29 mouse cellular contexts compared by ENCODE assay signal in the genomic region with DNA sequence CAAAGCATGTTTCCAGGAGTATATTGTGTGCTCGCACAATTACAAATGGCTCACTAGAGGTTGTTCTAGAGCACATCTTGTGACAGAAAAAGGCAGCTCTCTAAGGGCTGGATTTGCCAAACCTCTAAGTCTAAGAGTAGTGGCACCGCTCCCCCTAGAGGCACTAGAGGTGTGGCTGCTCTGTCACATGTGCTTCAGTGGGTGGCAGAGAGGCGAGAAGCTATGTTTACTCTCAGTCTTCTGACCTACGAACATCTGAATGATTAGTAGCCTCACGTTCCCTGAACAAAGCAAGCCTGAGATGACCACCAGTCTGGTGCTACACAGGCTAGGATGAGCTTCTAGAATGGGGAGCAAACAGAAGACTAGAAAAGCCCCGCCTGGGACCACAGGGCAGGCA.
DNase-seq lines count a peak whose midpoint lies in the region; ATAC-seq and TF ChIP-seq lines count a peak whose summit lies in the region.
"Had no signal": no experiment of that assay in that cellular context is flagged by ENCODE, and none has a peak within 500 bp of the region (broad histone marks: within the 10 kb centered on the region; RNA-seq: fewer than 3 reads in every experiment).

No protein-coding gene starts in this region.

- no peak overlapping the region for H3K4me3 ChIP-seq in intestine, postnatal 0 days (ENCODE audit: low read depth, low read length)
- H3K4me3 ChIP-seq in intestine, embryonic 16.5 days (ENCODE audit: low read length): no peak overlapping the region
- H3K4me3 ChIP-seq in midbrain, embryonic 13.5 days (replicated peaks): no peak overlapping the region
- no peak overlapping the region for H3K4me3 ChIP-seq in midbrain, embryonic 15.5 days
- H3K4me3 ChIP-seq in limb, embryonic 10.5 days: no peak overlapping the region
- H3K4me3 ChIP-seq: embryonic facial prominence, embryonic 12.5 days; heart, embryonic 15.5 days; hindbrain, embryonic 13.5 days; kidney, embryonic 15.5 days; left cerebral cortex, adult 2 months; limb, embryonic 13.5 days; lung, embryonic 15.5 days; megakaryocyte, embryonic 14.5 days; neural tube, embryonic 13.5 days had no signal

- H3K9ac ChIP-seq in intestine, postnatal 0 days (ENCODE audit: low read depth, low read length): no peak overlapping the region
- no peak overlapping the region for H3K9ac ChIP-seq in intestine, embryonic 16.5 days (ENCODE audit: low read depth, low read length)
- no peak overlapping the region for H3K9ac ChIP-seq in midbrain, embryonic 13.5 days (replicated peaks)
- H3K9ac ChIP-seq in midbrain, embryonic 15.5 days: no peak overlapping the region
- H3K9ac ChIP-seq: embryonic facial prominence, embryonic 12.5 days; heart, embryonic 15.5 days; hindbrain, embryonic 13.5 days; kidney, embryonic 15.5 days; limb, embryonic 13.5 days; liver, embryonic 14.5 days; lung, embryonic 15.5 days; neural tube, embryonic 13.5 days had no signal

- no peak overlapping the region for H3K4me2 ChIP-seq in intestine, postnatal 0 days (replicated peaks; ENCODE audit: low read depth)
- H3K4me2 ChIP-seq in intestine, embryonic 16.5 days (ENCODE audit: low read depth, low read length): no peak overlapping the region
- no peak overlapping the region for H3K4me2 ChIP-seq in midbrain, embryonic 13.5 days (replicated peaks)
- no peak overlapping the region for H3K4me2 ChIP-seq in midbrain, embryonic 15.5 days
- H3K4me2 ChIP-seq: embryonic facial prominence, embryonic 12.5 days; heart, embryonic 15.5 days; hindbrain, embryonic 13.5 days; kidney, embryonic 15.5 days; limb, embryonic 13.5 days; lung, embryonic 15.5 days; neural tube, embryonic 13.5 days had no signal

- TF ChIP-seq CTCF in intestine, postnatal 0 days (IDR thresholded peaks at IDR 0.05; ENCODE audit: low read depth): 0 out of 2 replicates have a peak, but pooled peaks have one; percentile 10

- H3K36me3 ChIP-seq in intestine, postnatal 0 days (ENCODE audit: control insufficient read depth, insufficient read depth): no peaks in the 10 kb centered on the region
- H3K36me3 ChIP-seq in intestine, embryonic 16.5 days (ENCODE audit: control insufficient read depth, insufficient read depth, low read length): no peaks in the 10 kb centered on the region
- H3K36me3 ChIP-seq in midbrain, embryonic 13.5 days: no peaks in the 10 kb centered on the region
- H3K36me3 ChIP-seq in midbrain, embryonic 15.5 days (replicated peaks): no peaks in the 10 kb centered on the region
- no peaks in the 10 kb centered on the region for H3K36me3 ChIP-seq in limb, embryonic 10.5 days
- H3K36me3 ChIP-seq: embryonic facial prominence, embryonic 12.5 days; G1E; heart, embryonic 15.5 days; hindbrain, embryonic 13.5 days; kidney, embryonic 15.5 days; limb, embryonic 13.5 days; lung, embryonic 15.5 days; neural tube, embryonic 13.5 days had no signal

- no peak overlapping the region for H3K27ac ChIP-seq in intestine, postnatal 0 days (ENCODE audit: low read depth, low read length)
- no peak overlapping the region for H3K27ac ChIP-seq in intestine, embryonic 16.5 days (ENCODE audit: low read length)
- no peak overlapping the region for H3K27ac ChIP-seq in midbrain, embryonic 13.5 days
- no peak overlapping the region for H3K27ac ChIP-seq in midbrain, embryonic 15.5 days
- peak overlapping the region; percentile 34; the same call in 1 of the 2 replicates for H3K27ac ChIP-seq in limb, embryonic 10.5 days
- H3K27ac ChIP-seq: embryonic facial prominence, embryonic 12.5 days; heart, embryonic 15.5 days; hindbrain, embryonic 13.5 days; kidney, embryonic 15.5 days; left cerebral cortex, adult 2 months; limb, embryonic 13.5 days; liver, embryonic 14.5 days; lung, embryonic 15.5 days; neural tube, embryonic 13.5 days had no signal

- WGBS in intestine, postnatal 0 days: 53% methylated on average over 6 of the region's 6 CpGs
- 65% methylated on average over 6 of the region's 6 CpGs for WGBS in intestine, embryonic 16.5 days
- WGBS in midbrain, embryonic 13.5 days: 80% methylated on average over 6 of the region's 6 CpGs
- 78% methylated on average over 6 of the region's 6 CpGs for WGBS in midbrain, embryonic 15.5 days
- 75% methylated on average over 6 of the region's 6 CpGs for WGBS in limb, embryonic 10.5 days

- ATAC-seq in intestine, postnatal 0 days: no peak
- ATAC-seq in intestine, embryonic 16.5 days: no peak
- 0 out of 2 replicates have a peak, but pooled peaks have one; percentile 4 for ATAC-seq in midbrain, embryonic 13.5 days
- ATAC-seq in midbrain, embryonic 15.5 days (replicated peaks): no peak
- ATAC-seq in megakaryocyte progenitor cell, adult 5-6 weeks (replicated peaks; ENCODE audit: poor library complexity): no peak
- ATAC-seq: forebrain, embryonic 16.5 days had no signal

- H3K4me1 ChIP-seq in intestine, postnatal 0 days (replicated peaks; ENCODE audit: control insufficient read depth, insufficient read depth, low read length): no peaks in the 10 kb centered on the region
- H3K4me1 ChIP-seq in intestine, embryonic 16.5 days (ENCODE audit: control insufficient read depth, insufficient read depth, low read length): no peaks in the 10 kb centered on the region
- no peaks in the 10 kb centered on the region for H3K4me1 ChIP-seq in midbrain, embryonic 13.5 days (replicated peaks)
- H3K4me1 ChIP-seq in midbrain, embryonic 15.5 days: no peaks in the 10 kb centered on the region
- H3K4me1 ChIP-seq in limb, embryonic 10.5 days: peaks cover 17% of the 10 kb centered on the region; the same call in 1 of the 2 replicates
- H3K4me1 ChIP-seq: embryonic facial prominence, embryonic 12.5 days; heart, embryonic 15.5 days; hindbrain, embryonic 13.5 days; kidney, embryonic 15.5 days; lung, embryonic 15.5 days; megakaryocyte, embryonic 14.5 days had no signal

- DNase-seq in embryo, embryonic 10 days (ENCODE audit: low spot score): peak; percentile 11
- no peak for DNase-seq in embryo, embryonic 10.5 days (ENCODE audit: low spot score)
- no peak for DNase-seq in limb, embryonic 10.5 days (ENCODE audit: low spot score)
- DNase-seq: adrenal gland, postnatal 10 days; cerebellum, adult 18-20 months; cerebellum, postnatal 14 days; gastrocnemius, postnatal 10 days; heart, postnatal 4 days; kidney, adult 11 months; kidney, postnatal 25 days; lung, postnatal 36 days; right cerebral cortex, postnatal 4 days had no signal

- no peaks in the 10 kb centered on the region for H3K9me3 ChIP-seq in intestine, postnatal 0 days (ENCODE audit: control insufficient read depth)
- no peaks in the 10 kb centered on the region for H3K9me3 ChIP-seq in intestine, embryonic 16.5 days (ENCODE audit: control insufficient read depth, low read length)
- H3K9me3 ChIP-seq in midbrain, embryonic 13.5 days: no peaks in the 10 kb centered on the region
- no peaks in the 10 kb centered on the region for H3K9me3 ChIP-seq in midbrain, embryonic 15.5 days
- no peaks in the 10 kb centered on the region for H3K9me3 ChIP-seq in limb, embryonic 10.5 days (replicated peaks)
- H3K9me3 ChIP-seq: embryonic facial prominence, embryonic 12.5 days; G1E; heart, embryonic 15.5 days; hindbrain, embryonic 13.5 days; kidney, embryonic 15.5 days; limb, embryonic 13.5 days; lung, embryonic 15.5 days; neural tube, embryonic 13.5 days had no signal

- H3K27me3 ChIP-seq in intestine, postnatal 0 days (replicated peaks; ENCODE audit: control insufficient read depth, insufficient read depth, low read length): no peaks in the 10 kb centered on the region
- H3K27me3 ChIP-seq in intestine, embryonic 16.5 days (replicated peaks; ENCODE audit: control insufficient read depth, insufficient read depth, low read length): no peaks in the 10 kb centered on the region
- no peaks in the 10 kb centered on the region for H3K27me3 ChIP-seq in midbrain, embryonic 13.5 days
- no peaks in the 10 kb centered on the region for H3K27me3 ChIP-seq in midbrain, embryonic 15.5 days (replicated peaks)
- H3K27me3 ChIP-seq in limb, embryonic 10.5 days (ENCODE audit: low read depth, poor library complexity, severe bottlenecking): no peaks in the 10 kb centered on the region
- H3K27me3 ChIP-seq: embryonic facial prominence, embryonic 12.5 days; heart, embryonic 15.5 days; hindbrain, embryonic 13.5 days; kidney, embryonic 15.5 days; limb, embryonic 13.5 days; lung, embryonic 15.5 days; neural tube, embryonic 13.5 days had no signal
